Mouse (Mus musculus) neural tube, postnatal 0 days (tissue): ENCODE data around the gene Tiam2. TPM values are rescaled to one million over a fixed set of nuclear protein-coding genes. Genes with fewer than 3 reads are reported as not detected.

Experiments
- polyA plus RNA-seq: library from polyadenylated mRNA; unstranded; fragments of >200 nt; fragmentation: Nextera tagmentation; extraction: Ambion mirVana; gene quantifications from 2 replicates; pipeline ENCODE4 v1.2.1, GENCODE M21; 2015

Tiam2 gene
- 4.0 and 4.8 TPM in 2 replicates for polyA plus RNA-seq

GRCm38 (mm10) chr17:3326148-3326902 lies at the start of gene Tiam2:
TSS of gene Tiam2 (plus strand) at chr17:3326573.

GRCm38 (mm10) chr17:3532254-3532653 lies 205.9 kb downstream of the Tiam2 start, which contains the start of gene Cldn20:
TSS of gene Cldn20 (plus strand) at chr17:3532554.

GRCm38 (mm10) chr17:3557331-3558311 lies 231.2 kb downstream of the Tiam2 start, which contains the start of gene Tfb1m:
TSS of gene Tfb1m (minus strand) at chr17:3557781.

Other genes starting within 250 kb of the Tiam2 start
- 13.8 and 13.9 TPM in 2 replicates for gene Scaf8, start 211.6 kb upstream of the Tiam2 start, polyA plus RNA-seq
- 0.38 TPM in 1 of 2 replicates, not detected in the other for gene Cldn20, start 206.0 kb downstream of the Tiam2 start, polyA plus RNA-seq
- gene Tfb1m, start 231.2 kb downstream of the Tiam2 start, polyA plus RNA-seq = 9.4 and 9.8 TPM in 2 replicates